ENCODE assay signal across 8 mouse cellular contexts in genomic region chr12:112950040-112950760, GRCm38 (mm10). TPM values are rescaled to one million over a fixed set of nuclear protein-coding genes. Genes with fewer than 3 reads are reported as not detected.
A peak's percentile ranks its signal among the peaks of the same experiment; 100 is the strongest.
DNase-seq lines count a peak whose midpoint lies in the region; ATAC-seq lines count a peak whose summit lies in the region.

No protein-coding gene starts in this region.

- intact Hi-C loops in left cerebral cortex, postnatal 10 days (cut with DNase I) = no loop called here

- ATAC-seq in inflammation-experienced regulatory T-cells, adult 6 months = peak; percentile 88
- ATAC-seq in megakaryocyte progenitor cell, adult 5-6 weeks (replicated peaks; ENCODE audit: poor library complexity) = peak; percentile 73

- DNase-seq in adrenal gland, adult (ENCODE audit: inconsistent age in 2 of 2, low spot score in 1 of 2) = peak; percentile 95 to 97
- peak; percentile 95 for DNase-seq in embryo, embryonic 10 days (ENCODE audit: low spot score)
- DNase-seq in gastrocnemius, postnatal 10 days = peak; percentile 85
- DNase-seq in left cerebral cortex, postnatal 10 days (ENCODE audit: extremely low spot score in 1 of 2, low spot score in 2 of 2) = peak; percentile 91 to 96
- peak; percentile 94 for DNase-seq in right cerebral cortex, postnatal 25 days
- peak; percentile 81 to 90 for DNase-seq in urinary bladder, postnatal 36 days (ENCODE audit: low spot score in 2 of 2)

RNA-seq across cellular contexts. Expression of gene Nudt14, which starts 8.3 kb away (rescaled TPM):
- 10 to 100 TPM; 17.3 to 17.5 TPM for total RNA-seq in gastrocnemius, postnatal 10 days (2021)
- 10 to 100 TPM; 33.0 to 42.6 (median 40.7) TPM for polyA plus RNA-seq in inflammation-experienced regulatory T-cells, adult 6 months (2017; shearing (Covaris generic))
- 10 to 100 TPM; 11.8 to 13.2 TPM for total RNA-seq in left cerebral cortex, postnatal 10 days (2021)
- total RNA-seq in megakaryocyte progenitor cell, adult 5-6 weeks (2015) = 12.6 and 13.4 TPM in 2 replicates
- total RNA-seq in megakaryocyte progenitor cell, adult 5-6 weeks (2017) = 14.8 TPM in 2 replicates

RNA-seq across cellular contexts. Expression of gene Jag2, which starts 20.6 kb away (rescaled TPM):
- total RNA-seq in gastrocnemius, postnatal 10 days (2021) = 10 to 100 TPM; 29.4 to 40.0 TPM
- under 1 TPM; 0.39 to 0.59 (median 0.50) TPM for polyA plus RNA-seq in inflammation-experienced regulatory T-cells, adult 6 months (2017; shearing (Covaris generic))
- 10 to 100 TPM; 60.0 to 60.9 TPM for total RNA-seq in left cerebral cortex, postnatal 10 days (2021)
- total RNA-seq in megakaryocyte progenitor cell, adult 5-6 weeks (2015) = 0.64 and 0.78 TPM in 2 replicates
- total RNA-seq in megakaryocyte progenitor cell, adult 5-6 weeks (2017) = 2.4 and 4.5 TPM in 2 replicates

RNA-seq across cellular contexts. Expression of gene Btbd6, which starts 26.1 kb away (rescaled TPM):
- total RNA-seq in gastrocnemius, postnatal 10 days (2021) = 10 to 100 TPM; 10.4 to 12.7 TPM
- polyA plus RNA-seq in inflammation-experienced regulatory T-cells, adult 6 months (2017; shearing (Covaris generic)) = 1 to 10 TPM; 7.2 to 8.8 (median 7.3) TPM
- total RNA-seq in left cerebral cortex, postnatal 10 days (2021) = 10 to 100 TPM; 61.0 to 61.9 TPM
- total RNA-seq in megakaryocyte progenitor cell, adult 5-6 weeks (2015) = 7.7 and 9.5 TPM in 2 replicates
- 5.2 and 6.4 TPM in 2 replicates for total RNA-seq in megakaryocyte progenitor cell, adult 5-6 weeks (2017)

RNA-seq across cellular contexts. Expression of gene Brf1, which starts 50.3 kb away (rescaled TPM):
- total RNA-seq in gastrocnemius, postnatal 10 days (2021) = 10 to 100 TPM; 28.2 to 37.9 TPM
- 10 to 100 TPM; 20.2 to 32.0 (median 30.5) TPM for polyA plus RNA-seq in inflammation-experienced regulatory T-cells, adult 6 months (2017; shearing (Covaris generic))
- 10 to 100 TPM; 53.8 to 54.2 TPM for total RNA-seq in left cerebral cortex, postnatal 10 days (2021)
- total RNA-seq in megakaryocyte progenitor cell, adult 5-6 weeks (2015) = 24.0 and 29.3 TPM in 2 replicates
- 27.2 and 39.0 TPM in 2 replicates for total RNA-seq in megakaryocyte progenitor cell, adult 5-6 weeks (2017)

Comparison
In these comparisons a context has a peak if more than half of its experiments do, and no peak if none do; other contexts are left out.
1. Peak in every context shown above with its lines: DNase-seq and ATAC-seq.
2. RNA of gene Jag2, which starts 20.6 kb away (total RNA-seq): 60.0 to 60.9 TPM in left cerebral cortex, postnatal 10 days and 29.4 to 40.0 TPM in gastrocnemius, postnatal 10 days; 0.64 to 4.5 TPM in megakaryocyte progenitor cell, adult 5-6 weeks; every median in the first group is over 4 times any median in the second.
3. RNA of gene Btbd6, which starts 26.1 kb away (total RNA-seq): 61.0 to 61.9 TPM in left cerebral cortex, postnatal 10 days; 10.4 to 12.7 TPM in gastrocnemius, postnatal 10 days and 5.2 to 9.5 TPM in megakaryocyte progenitor cell, adult 5-6 weeks; every median in the first group is over 4 times any median in the second.